Mouse (Mus musculus): ENCODE results near the gene Rcan2. TPM values are rescaled to one million over a fixed set of nuclear protein-coding genes. Genes with fewer than 3 reads are reported as not detected.

Rcan2 gene
- polyA plus RNA-seq, 2 experiments: 0.57 to 0.59 TPM

GRCm38 (mm10) chr17:44025011-44025410 lies 223.9 kb downstream of the Rcan2 start:
- no peak for DNase-seq (ENCODE audit: low read depth in 3 of 3, low spot score in 3 of 3)
- WGBS (ENCODE audit: insufficient replicate concordance): 63% methylated on average over 2 of the region's 2 CpGs
- ATAC-seq (ENCODE audit: insufficient read depth): no peak
- Histone ChIP-seq H3K4me2 (ENCODE audit: low read depth) (no peak overlapping the region), H3K4me1 (replicated peaks; ENCODE audit: control insufficient read depth in 2 of 2, insufficient read depth in 2 of 2, low read length in 1 of 2) (no peaks in the 10 kb centered on the region), H3K27me3 (ENCODE audit: control insufficient read depth, insufficient read depth, low read length) (no peaks in the 10 kb centered on the region), H3K36me3 (replicated peaks; ENCODE audit: control insufficient read depth, insufficient read depth, low read depth) (no peaks in the 10 kb centered on the region), H3K9me3 (ENCODE audit: control insufficient read depth, low read length) (no peaks in the 10 kb centered on the region), H3K9ac (replicated peaks) (no peak overlapping the region), H3K27ac (no peak overlapping the region), H3K4me3 (ENCODE audit: insufficient read depth in 1 of 2, low read depth in 2 of 2, low read length in 2 of 2) (no peak overlapping the region)
- TF ChIP-seq EP300 (IDR thresholded peaks at IDR 0.05; ENCODE audit: low read depth): no peak
- TF ChIP-seq CTCF (IDR thresholded peaks at IDR 0.05; ENCODE audit: low read depth): no peak

GRCm38 (mm10) chr17:44025935-44026334 lies 224.8 kb downstream of the Rcan2 start:
- no peak for TF ChIP-seq CTCF (IDR thresholded peaks at IDR 0.05; ENCODE audit: low read depth)
- TF ChIP-seq EP300 (IDR thresholded peaks at IDR 0.05; ENCODE audit: low read depth): no peak
- Histone ChIP-seq H3K9ac (replicated peaks) (no peak overlapping the region), H3K9me3 (ENCODE audit: control insufficient read depth, low read length) (no peaks in the 10 kb centered on the region), H3K36me3 (replicated peaks; ENCODE audit: control insufficient read depth, insufficient read depth, low read depth) (no peaks in the 10 kb centered on the region), H3K4me2 (ENCODE audit: low read depth) (no peak overlapping the region), H3K4me1 (replicated peaks; ENCODE audit: control insufficient read depth in 2 of 2, insufficient read depth in 2 of 2, low read length in 1 of 2) (no peaks in the 10 kb centered on the region), H3K27ac (no peak overlapping the region), H3K4me3 (ENCODE audit: insufficient read depth in 1 of 2, low read depth in 2 of 2, low read length in 2 of 2) (no peak overlapping the region), H3K27me3 (ENCODE audit: control insufficient read depth, insufficient read depth, low read length) (no peaks in the 10 kb centered on the region)
- 58% methylated on average over 6 of the region's 6 CpGs for WGBS (ENCODE audit: insufficient replicate concordance)
- no peak for ATAC-seq (ENCODE audit: insufficient read depth)
- no peak for DNase-seq (ENCODE audit: low read depth in 3 of 3, low spot score in 3 of 3)

DNA sequence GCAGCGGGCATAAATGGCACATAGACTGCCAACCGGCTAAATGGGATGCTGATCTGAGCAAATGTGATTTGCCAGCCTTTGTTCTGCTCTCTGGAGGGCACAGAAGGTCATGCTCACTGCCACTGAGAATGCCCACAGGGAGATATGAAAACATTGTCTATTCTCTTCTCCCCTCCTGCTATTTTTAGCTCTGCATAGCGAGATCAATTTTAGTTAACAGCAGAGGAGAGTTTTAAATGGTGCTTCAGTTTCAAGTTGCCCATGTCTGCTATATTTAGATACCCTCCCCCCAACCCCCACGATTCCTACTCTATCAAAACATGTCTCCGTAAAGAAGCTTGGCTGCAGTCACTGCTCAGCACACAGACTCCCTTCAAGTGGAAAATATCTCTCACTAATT lies 225.2 kb downstream of the Rcan2 start:
- WGBS (ENCODE audit: insufficient replicate concordance): 45% methylated on average over 5 of the region's 5 CpGs
- Histone ChIP-seq H3K4me2 (ENCODE audit: low read depth) (no peak overlapping the region), H3K9me3 (ENCODE audit: control insufficient read depth, low read length) (no peaks in the 10 kb centered on the region), H3K9ac (replicated peaks) (no peak overlapping the region), H3K4me3 (ENCODE audit: insufficient read depth in 1 of 2, low read depth in 2 of 2, low read length in 2 of 2) (no peak overlapping the region), H3K27me3 (ENCODE audit: control insufficient read depth, insufficient read depth, low read length) (no peaks in the 10 kb centered on the region), H3K27ac (no peak overlapping the region), H3K36me3 (replicated peaks; ENCODE audit: control insufficient read depth, insufficient read depth, low read depth) (no peaks in the 10 kb centered on the region), H3K4me1 (replicated peaks; ENCODE audit: control insufficient read depth in 2 of 2, insufficient read depth in 2 of 2, low read length in 1 of 2) (no peaks in the 10 kb centered on the region)
- ATAC-seq (ENCODE audit: insufficient read depth) (no peak), DNase-seq (ENCODE audit: low read depth in 3 of 3, low spot score in 3 of 3) (no peak)
- no peak for TF ChIP-seq EP300 (IDR thresholded peaks at IDR 0.05; ENCODE audit: low read depth)
- TF ChIP-seq CTCF (IDR thresholded peaks at IDR 0.05; ENCODE audit: low read depth): no peak

DNA sequence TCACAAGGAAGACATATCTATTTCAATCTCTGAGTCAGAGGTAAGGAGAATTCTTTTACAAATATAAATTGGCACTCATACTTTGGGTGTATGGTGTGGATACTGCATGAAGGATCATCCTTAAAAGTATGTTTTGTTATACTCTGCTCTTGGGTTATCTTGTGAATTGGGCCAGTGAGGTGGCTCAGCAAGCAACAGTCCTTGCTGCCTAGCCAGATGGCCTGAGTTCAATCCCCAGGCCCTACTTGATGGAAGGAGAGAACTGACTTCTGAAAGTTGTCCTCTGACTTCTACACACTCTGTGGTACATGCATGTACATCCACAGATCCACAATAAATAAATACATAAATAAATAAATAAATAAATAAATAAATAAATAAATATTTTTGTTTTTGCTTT lies 225.6 kb downstream of the Rcan2 start:
- ATAC-seq (ENCODE audit: insufficient read depth): no peak
- no peak overlapping the region for H3K9ac ChIP-seq (replicated peaks)
- no peak overlapping the region for H3K4me2 ChIP-seq (ENCODE audit: low read depth)
- no peak for DNase-seq (ENCODE audit: low read depth in 3 of 3, low spot score in 3 of 3)
- H3K4me3 ChIP-seq (ENCODE audit: insufficient read depth in 1 of 2, low read depth in 2 of 2, low read length in 2 of 2): no peak overlapping the region
- H3K27ac ChIP-seq: no peak overlapping the region
- no peaks in the 10 kb centered on the region for H3K9me3 ChIP-seq (ENCODE audit: control insufficient read depth, low read length)
- no peak for TF ChIP-seq EP300 (IDR thresholded peaks at IDR 0.05; ENCODE audit: low read depth)
- TF ChIP-seq CTCF (IDR thresholded peaks at IDR 0.05; ENCODE audit: low read depth): no peak
- no peaks in the 10 kb centered on the region for H3K27me3 ChIP-seq (ENCODE audit: control insufficient read depth, insufficient read depth, low read length)
- no peaks in the 10 kb centered on the region for H3K4me1 ChIP-seq (replicated peaks; ENCODE audit: control insufficient read depth in 2 of 2, insufficient read depth in 2 of 2, low read length in 1 of 2)
- no peaks in the 10 kb centered on the region for H3K36me3 ChIP-seq (replicated peaks; ENCODE audit: control insufficient read depth, insufficient read depth, low read depth)

DNA sequence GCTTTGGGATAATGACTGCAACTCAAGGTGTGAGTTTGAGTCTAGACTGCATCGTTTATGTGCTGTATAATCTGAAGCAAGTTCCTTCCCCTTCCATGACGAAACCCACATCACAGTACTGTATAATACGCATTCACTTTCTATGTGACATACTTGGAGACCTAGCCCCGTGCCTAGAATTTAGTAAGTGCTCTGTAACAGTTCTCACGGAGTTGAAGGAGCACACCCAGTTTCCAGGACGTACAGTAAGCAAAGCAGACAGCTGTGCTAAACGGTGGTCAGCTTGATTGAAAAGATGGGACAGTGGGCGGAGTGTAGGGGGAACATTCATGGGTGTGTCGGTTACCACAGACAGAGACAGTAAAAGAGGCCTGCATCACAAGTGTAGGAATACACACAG lies 226.2 kb downstream of the Rcan2 start:
- no peaks in the 10 kb centered on the region for H3K4me1 ChIP-seq (replicated peaks; ENCODE audit: control insufficient read depth in 2 of 2, insufficient read depth in 2 of 2, low read length in 1 of 2)
- H3K4me3 ChIP-seq (ENCODE audit: insufficient read depth in 1 of 2, low read depth in 2 of 2, low read length in 2 of 2): no peak overlapping the region
- H3K27ac ChIP-seq: no peak overlapping the region
- no peaks in the 10 kb centered on the region for H3K36me3 ChIP-seq (replicated peaks; ENCODE audit: control insufficient read depth, insufficient read depth, low read depth)
- no peak overlapping the region for H3K4me2 ChIP-seq (ENCODE audit: low read depth)
- DNase-seq (ENCODE audit: low read depth in 3 of 3, low spot score in 3 of 3) (no peak), ATAC-seq (ENCODE audit: insufficient read depth) (no peak)
- no peak for TF ChIP-seq CTCF (IDR thresholded peaks at IDR 0.05; ENCODE audit: low read depth)
- TF ChIP-seq EP300 (IDR thresholded peaks at IDR 0.05; ENCODE audit: low read depth): no peak
- WGBS (ENCODE audit: insufficient replicate concordance): 57% methylated on average over 9 of the region's 9 CpGs
- no peaks in the 10 kb centered on the region for H3K9me3 ChIP-seq (ENCODE audit: control insufficient read depth, low read length)
- H3K27me3 ChIP-seq (ENCODE audit: control insufficient read depth, insufficient read depth, low read length): no peaks in the 10 kb centered on the region
- H3K9ac ChIP-seq (replicated peaks): no peak overlapping the region
